Mouse (Mus musculus) C2C12 (cell line): Measurements from ENCODE around the gene Col20a1. TPM values are rescaled to one million over a fixed set of nuclear protein-coding genes. Genes with fewer than 3 reads are reported as not detected.

Experiments
- H3K27me3 ChIP-seq: one replicate; pipeline ENCODE4 v1.6.1; 2011; ENCODE audit not compliant: control insufficient read depth, insufficient read depth, insufficient read length
- H3K36me3 ChIP-seq: one replicate; pipeline ENCODE4 v1.6.1; 2011; ENCODE audit not compliant: control insufficient read depth, insufficient read depth
- H3K4me3 ChIP-seq: one replicate; pipeline ENCODE4 v1.5.1; 2011; ENCODE audit warnings: mild to moderate bottlenecking, control low read depth; ENCODE audit not compliant: poor library complexity, insufficient read depth, severe bottlenecking
- H3K79me2 ChIP-seq: one replicate; pipeline ENCODE4 v1.6.1; 2011; ENCODE audit not compliant: control insufficient read depth, insufficient read depth
- H3K79me3 ChIP-seq: one replicate; pipeline ENCODE4 v1.6.1; 2011; ENCODE audit warnings: low read depth, control low read depth
- H3ac ChIP-seq: one replicate; pipeline ENCODE3; 2011; ENCODE audit warnings: low read depth; ENCODE audit not compliant: control insufficient read depth, insufficient read length
- CEBPB ChIP-seq: IDR thresholded peaks from one replicate; pipeline ENCODE4 v1.6.1; 2011; ENCODE audit warnings: low read depth, mild to moderate bottlenecking, control low read depth, moderate library complexity
- CTCF ChIP-seq: IDR thresholded peaks from one replicate; pipeline ENCODE4 v1.5.1; 2011; ENCODE audit not compliant: control insufficient read depth, insufficient read depth, insufficient read length
- FOSL1 ChIP-seq: IDR thresholded peaks from one replicate; pipeline ENCODE4 v1.8.0; 2011; ENCODE audit warnings: mild to moderate bottlenecking, low read length; ENCODE audit not compliant: poor library complexity, insufficient read depth, severe bottlenecking
- MAX ChIP-seq: IDR thresholded peaks from one replicate; pipeline ENCODE4 v1.6.1; 2011; ENCODE audit warnings: mild to moderate bottlenecking, control low read depth
- MYOD1 ChIP-seq: IDR thresholded peaks from one replicate; pipeline ENCODE4 v1.6.1; 2011; ENCODE audit warnings: low read depth; ENCODE audit not compliant: control insufficient read depth, insufficient read length
- MYOG ChIP-seq: IDR thresholded peaks from one replicate; pipeline ENCODE4 v1.6.1; 2011; ENCODE audit not compliant: control insufficient read depth, insufficient read length; ENCODE audit errors: extremely low read depth
- USF1 ChIP-seq: IDR thresholded peaks from one replicate; pipeline ENCODE4 v1.6.1; 2011; ENCODE audit warnings: low read depth, mild to moderate bottlenecking, control low read depth, moderate library complexity
- polyA plus RNA-seq: library from polyadenylated mRNA; unstranded; fragments of >200 nt; fragmentation: generic; extraction: Trizol; gene quantifications from one replicate; pipeline ENCODE4 v1.2.1, GENCODE M21; 2012; ENCODE audit warnings: missing spikeins

The Col20a1 gene
- polyA plus RNA-seq, 1 experiment: 0.07 TPM

GRCm38 (mm10) chr2:181033310-181033709 lies 47.0 kb downstream of the Col20a1 start:
- Histone ChIP-seq H3K27me3 (peaks cover 98% of the 10 kb centered on the region), H3ac (no peak overlapping the region), H3K79me3 (no peaks in the 10 kb centered on the region), H3K36me3 (no peaks in the 10 kb centered on the region), H3K4me3 (no peak overlapping the region), H3K79me2 (no peaks in the 10 kb centered on the region)
- TF ChIP-seq MYOD1 (no peak), CEBPB (no peak), USF1 (no peak), MYOG (no peak), FOSL1 (no peak), MAX (no peak)

- no peaks in the 10 kb centered on the region for H3K79me3 ChIP-seq
- H3K36me3 ChIP-seq: no peaks in the 10 kb centered on the region
- peaks cover 98% of the 10 kb centered on the region for H3K27me3 ChIP-seq
- no peaks in the 10 kb centered on the region for H3K79me2 ChIP-seq
- TF ChIP-seq CEBPB (no peak), MYOD1 (no peak), USF1 (no peak), FOSL1 (no peak), MYOG (no peak), CTCF (no peak), MAX (no peak)
- no peak overlapping the region for H3K4me3 ChIP-seq
- no peak overlapping the region for H3ac ChIP-seq
These were observed 48.9 kb downstream of the Col20a1 start for GRCm38 (mm10) chr2:181035186-181035585.

- Histone ChIP-seq H3K79me2 (no peaks in the 10 kb centered on the region), H3K4me3 (no peak overlapping the region), H3K27me3 (peaks cover 98% of the 10 kb centered on the region), H3K36me3 (no peaks in the 10 kb centered on the region), H3ac (no peak overlapping the region), H3K79me3 (no peaks in the 10 kb centered on the region)
- TF ChIP-seq MYOD1: no peak
- TF ChIP-seq CTCF: no peak
- no peak for TF ChIP-seq MYOG
- TF ChIP-seq MAX: no peak
- no peak for TF ChIP-seq CEBPB
- TF ChIP-seq FOSL1: no peak
- TF ChIP-seq USF1: no peak
These were observed 50.2 kb downstream of the Col20a1 start for GRCm38 (mm10) chr2:181036561-181036960.

- Histone ChIP-seq H3K79me3 (no peaks in the 10 kb centered on the region), H3K79me2 (no peaks in the 10 kb centered on the region), H3ac (no peak overlapping the region), H3K36me3 (no peaks in the 10 kb centered on the region), H3K27me3 (peaks cover 98% of the 10 kb centered on the region), H3K4me3 (no peak overlapping the region)
- TF ChIP-seq MYOG (no peak), MAX (no peak), CTCF (no peak), USF1 (no peak)
These were observed 52.5 kb downstream of the Col20a1 start for GRCm38 (mm10) chr2:181038644-181039355.

GRCm38 (mm10) chr2:181039356-181039680 lies 53.0 kb downstream of the Col20a1 start:
- no peaks in the 10 kb centered on the region for H3K79me2 ChIP-seq
- H3K4me3 ChIP-seq: no peak overlapping the region
- peaks cover 96% of the 10 kb centered on the region for H3K27me3 ChIP-seq
- H3K36me3 ChIP-seq: no peaks in the 10 kb centered on the region
- TF ChIP-seq MYOG: no peak
- TF ChIP-seq CTCF: no peak
- TF ChIP-seq FOSL1: no peak
- no peak for TF ChIP-seq MYOD1
- TF ChIP-seq USF1: no peak
- no peak for TF ChIP-seq MAX
- TF ChIP-seq CEBPB: no peak
- H3ac ChIP-seq: no peak overlapping the region
- H3K79me3 ChIP-seq: no peaks in the 10 kb centered on the region

GRCm38 (mm10) chr2:181041941-181042340 lies 55.6 kb downstream of the Col20a1 start:
- no peaks in the 10 kb centered on the region for H3K36me3 ChIP-seq
- no peak overlapping the region for H3K4me3 ChIP-seq
- no peaks in the 10 kb centered on the region for H3K79me3 ChIP-seq
- H3K27me3 ChIP-seq: peaks cover 70% of the 10 kb centered on the region
- H3K79me2 ChIP-seq: no peaks in the 10 kb centered on the region
- H3ac ChIP-seq: no peak overlapping the region
- TF ChIP-seq FOSL1 (no peak), USF1 (no peak), CEBPB (no peak), MYOD1 (no peak), CTCF (no peak), MAX (no peak), MYOG (no peak)
